Mouse (Mus musculus) neural tube, embryonic 15.5 days (tissue): Measurements from ENCODE around the gene Psmd9. TPM values are rescaled to one million over a fixed set of nuclear protein-coding genes. Genes with fewer than 3 reads are reported as not detected.

Experiments
- ATAC-seq: fragments of 200-750 bp; cut with Nextera tagmentation; 2 replicates; pipeline ENCODE4 v1.8.0; 2017; ENCODE audit warnings: mild to moderate bottlenecking, moderate TSS enrichment, moderate library complexity; ENCODE audit not compliant: low FRiP score
- H3K27ac ChIP-seq: fragments of 300-500 bp; sonication (generic); replicated peaks from 2 replicates; pipeline ENCODE4 v1.5.1; 2015; ENCODE audit warnings: mild to moderate bottlenecking, inconsistent platforms
- H3K27me3 ChIP-seq: fragments of 300-500 bp; sonication (generic); replicated peaks from 2 replicates; pipeline ENCODE4 v1.6.1; 2015; ENCODE audit warnings: inconsistent platforms
- H3K36me3 ChIP-seq: fragments of 300-500 bp; sonication (generic); 2 replicates; pipeline ENCODE4 v1.6.1; 2015; ENCODE audit warnings: inconsistent platforms
- H3K4me1 ChIP-seq: fragments of 300-500 bp; sonication (generic); 2 replicates; pipeline ENCODE4 v1.6.1; 2015; ENCODE audit warnings: inconsistent platforms
- H3K4me2 ChIP-seq: fragments of 300-500 bp; sonication (generic); 2 replicates; pipeline ENCODE4 v1.6.1; 2015; ENCODE audit warnings: inconsistent platforms, mild to moderate bottlenecking, moderate library complexity
- H3K4me3 ChIP-seq: fragments of 300-500 bp; sonication (generic); replicated peaks from 2 replicates; pipeline ENCODE4 v1.5.1; 2015; ENCODE audit warnings: mild to moderate bottlenecking, inconsistent platforms
- H3K9ac ChIP-seq: fragments of 300-500 bp; sonication (generic); replicated peaks from 2 replicates; pipeline ENCODE4 v1.6.1; 2015; ENCODE audit warnings: mild to moderate bottlenecking, inconsistent platforms
- H3K9me3 ChIP-seq: fragments of 300-500 bp; sonication (generic); replicated peaks from 2 replicates; pipeline ENCODE4 v1.6.1; 2016; ENCODE audit warnings: inconsistent platforms
- WGBS: fragments of 180-500 bp; shearing (Covaris S2); methylation state at CpG from one replicate; pipeline ENCODE4 v1.1.7; 2015; ENCODE audit warnings: mixed read lengths; 5-methylcytosine and 5-hydroxymethylcytosine counted together
- polyA plus RNA-seq: library from polyadenylated mRNA; unstranded; fragments of >200 nt; fragmentation: Nextera tagmentation; extraction: Ambion mirVana; gene quantifications from 2 replicates; pipeline ENCODE4 v1.2.1, GENCODE M21; 2015

The Psmd9 gene
- polyA plus RNA-seq, 1 experiment from 2014 or later, result 81.1 TPM

DNA sequence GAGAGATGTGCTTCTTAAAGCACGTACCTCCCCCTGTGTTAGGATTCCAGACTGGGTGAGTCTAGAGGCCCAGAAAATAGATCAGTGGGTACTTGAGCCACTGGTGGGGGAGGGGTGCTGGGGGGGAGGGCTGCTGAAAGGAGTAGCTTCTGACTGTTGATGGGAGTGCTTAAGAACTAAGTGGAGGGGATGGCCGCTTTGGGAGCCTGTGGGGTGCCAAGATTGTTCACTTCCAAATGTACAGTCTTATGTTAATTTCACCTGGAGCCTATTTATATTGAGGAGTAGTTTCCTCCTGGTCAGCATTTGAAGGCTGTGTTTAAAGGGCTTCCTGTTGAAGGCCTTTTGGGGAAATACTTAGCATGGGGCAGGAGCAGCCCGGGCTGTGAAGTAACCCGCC lies 11.2 kb upstream of the Psmd9 start:
- Histone ChIP-seq H3K27me3 (no peaks in the 10 kb centered on the region), H3K9ac (no peak overlapping the region)
- WGBS, result 92% methylated on average over 4 of the region's 4 CpGs

GRCm38 (mm10) chr5:123159446-123159845 lies 9.8 kb upstream of the Psmd9 start:
- no peak overlapping the region for H3K27ac ChIP-seq
- H3K9me3 ChIP-seq, result no peaks in the 10 kb centered on the region
- no peak overlapping the region for H3K9ac ChIP-seq
- no peaks in the 10 kb centered on the region for H3K27me3 ChIP-seq
- H3K4me1 ChIP-seq, result no peaks in the 10 kb centered on the region
- peaks cover 86% of the 10 kb centered on the region for H3K36me3 ChIP-seq
- no peak for ATAC-seq
- H3K4me3 ChIP-seq, result no peak overlapping the region
- no peak overlapping the region for H3K4me2 ChIP-seq
- 93% methylated on average over 4 of the region's 4 CpGs for WGBS

More for the DNA sequence above, 11.2 kb upstream of the Psmd9 start:
- Histone ChIP-seq H3K36me3 (peaks cover 84% of the 10 kb centered on the region), H3K9me3 (no peaks in the 10 kb centered on the region), H3K27ac (no peak overlapping the region), H3K4me1 (no peaks in the 10 kb centered on the region; the same call in 1 of the 2 replicates), H3K4me2 (no peak overlapping the region), H3K4me3 (no peak overlapping the region)
- ATAC-seq, result no peak

- 96% methylated on average over 15 of the region's 15 CpGs for WGBS
- H3K9ac ChIP-seq, result no peak overlapping the region
These were observed 9.3 kb upstream of the Psmd9 start for GRCm38 (mm10) chr5:123159866-123160265.

DNA sequence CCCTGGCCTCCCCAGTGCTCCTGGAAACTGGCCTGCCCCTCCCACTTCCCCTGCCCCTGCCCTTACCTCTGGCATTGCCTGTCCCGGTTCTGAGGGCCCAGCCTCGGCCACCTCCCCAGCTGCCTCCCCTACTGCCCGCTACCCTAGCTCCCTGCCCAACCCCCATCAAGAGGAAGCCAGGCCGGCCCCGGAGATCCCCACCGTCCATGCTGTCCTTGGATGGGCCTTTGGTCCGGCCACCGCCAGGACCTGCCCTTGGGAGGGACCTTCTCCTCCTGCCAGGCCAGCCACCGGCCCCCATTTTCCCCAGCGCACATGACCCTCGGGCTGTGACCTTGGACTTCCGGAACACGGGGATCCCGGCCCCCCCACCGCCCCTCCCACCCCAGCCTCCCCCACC lies 8.9 kb upstream of the Psmd9 start:
- no peak for ATAC-seq
- Histone ChIP-seq H3K27me3 (no peaks in the 10 kb centered on the region), H3K36me3 (peaks cover 83% of the 10 kb centered on the region), H3K4me2 (no peak overlapping the region), H3K9me3 (no peaks in the 10 kb centered on the region), H3K9ac (no peak overlapping the region), H3K27ac (no peak overlapping the region), H3K4me1 (no peaks in the 10 kb centered on the region), H3K4me3 (no peak overlapping the region)
- 95% methylated on average over 15 of the region's 15 CpGs for WGBS

More at GRCm38 (mm10) chr5:123159866-123160265, 9.3 kb upstream of the Psmd9 start:
- H3K4me2 ChIP-seq, result no peak overlapping the region
- no peak for ATAC-seq
- no peaks in the 10 kb centered on the region for H3K4me1 ChIP-seq
- H3K4me3 ChIP-seq, result no peak overlapping the region
- H3K27ac ChIP-seq, result no peak overlapping the region
- H3K9me3 ChIP-seq, result no peaks in the 10 kb centered on the region
- no peaks in the 10 kb centered on the region for H3K27me3 ChIP-seq
- peaks cover 85% of the 10 kb centered on the region for H3K36me3 ChIP-seq

GRCm38 (mm10) chr5:123162942-123163341 lies 6.3 kb upstream of the Psmd9 start:
- H3K36me3 ChIP-seq, result peaks cover 80% of the 10 kb centered on the region
- no peak for ATAC-seq
- no peaks in the 10 kb centered on the region for H3K9me3 ChIP-seq
- H3K27me3 ChIP-seq, result no peaks in the 10 kb centered on the region
- no peak overlapping the region for H3K4me3 ChIP-seq
- no peak overlapping the region for H3K9ac ChIP-seq
- WGBS, result 92% methylated on average over 9 of the region's 9 CpGs
- H3K4me1 ChIP-seq, result no peaks in the 10 kb centered on the region
- H3K4me2 ChIP-seq, result no peak overlapping the region
- no peak overlapping the region for H3K27ac ChIP-seq

- H3K4me1 ChIP-seq, result peaks cover 9% of the 10 kb centered on the region
- 83% methylated on average over 10 of the region's 10 CpGs for WGBS
- no peak overlapping the region for H3K27ac ChIP-seq
- no peaks in the 10 kb centered on the region for H3K9me3 ChIP-seq
- no peak overlapping the region for H3K4me2 ChIP-seq
- H3K36me3 ChIP-seq, result peaks cover 46% of the 10 kb centered on the region
- H3K4me3 ChIP-seq, result no peak overlapping the region
- ATAC-seq, result no peak
- no peaks in the 10 kb centered on the region for H3K27me3 ChIP-seq
- H3K9ac ChIP-seq, result no peak overlapping the region
These were observed 2.8 kb upstream of the Psmd9 start for GRCm38 (mm10) chr5:123166437-123166836.

DNA sequence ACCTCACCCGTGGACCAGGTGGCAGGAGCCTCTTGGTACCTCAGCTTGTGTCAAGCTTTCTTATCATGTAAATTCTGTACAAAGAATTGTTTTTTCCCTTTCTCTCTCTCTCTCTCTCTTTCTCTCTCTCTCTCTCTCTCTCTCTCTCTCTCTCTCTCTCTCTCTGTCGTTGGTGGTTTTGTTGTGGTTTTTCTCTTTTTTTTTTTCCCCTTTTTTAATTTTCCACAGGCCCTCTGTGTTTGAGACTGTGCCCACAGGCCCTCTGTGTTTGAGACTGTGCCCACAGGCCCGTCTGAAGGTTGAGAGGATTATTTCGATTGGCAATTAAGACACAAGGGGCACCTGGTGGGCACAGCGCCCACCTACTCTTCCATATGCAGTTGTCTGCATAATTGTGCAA lies 1.6 kb upstream of the Psmd9 start:
- H3K9me3 ChIP-seq, result no peaks in the 10 kb centered on the region
- 69% methylated on average over 5 of the region's 5 CpGs for WGBS
- peaks cover 36% of the 10 kb centered on the region for H3K36me3 ChIP-seq
- H3K27ac ChIP-seq, result no peak overlapping the region
- no peak overlapping the region for H3K4me2 ChIP-seq
- H3K4me1 ChIP-seq, result peaks cover 15% of the 10 kb centered on the region
- no peak overlapping the region for H3K4me3 ChIP-seq
- H3K9ac ChIP-seq, result no peak overlapping the region
- H3K27me3 ChIP-seq, result no peaks in the 10 kb centered on the region
- ATAC-seq, result no peak

DNA sequence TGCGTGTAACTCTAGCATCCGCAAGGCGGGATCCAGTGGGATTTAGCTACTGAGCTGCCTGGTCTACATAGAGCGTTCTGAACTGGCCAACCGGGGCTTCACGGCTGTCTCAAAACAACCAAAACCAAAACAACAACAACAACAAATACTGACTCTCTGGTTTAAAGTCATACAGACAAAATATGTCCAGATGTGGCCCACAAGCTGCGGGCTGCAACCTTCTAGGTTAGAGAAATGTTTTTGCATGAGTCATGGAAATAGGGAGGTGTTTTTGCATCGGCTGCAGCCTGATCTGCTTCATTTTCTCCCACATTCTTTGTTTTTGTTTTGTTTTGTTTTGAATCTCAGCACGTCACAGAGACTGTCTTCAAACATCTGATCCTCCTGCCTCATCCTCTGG lies 1.2 kb downstream of the Psmd9 start:
- no peaks in the 10 kb centered on the region for H3K9me3 ChIP-seq
- ATAC-seq, result no peak
- H3K4me3 ChIP-seq, result no peak overlapping the region
- peaks cover 14% of the 10 kb centered on the region for H3K36me3 ChIP-seq
- H3K4me1 ChIP-seq, result peaks cover 15% of the 10 kb centered on the region
- no peak overlapping the region for H3K4me2 ChIP-seq
- no peak overlapping the region for H3K9ac ChIP-seq
- WGBS, result 72% methylated on average over 9 of the region's 9 CpGs
- no peak overlapping the region for H3K27ac ChIP-seq
- no peaks in the 10 kb centered on the region for H3K27me3 ChIP-seq

DNA sequence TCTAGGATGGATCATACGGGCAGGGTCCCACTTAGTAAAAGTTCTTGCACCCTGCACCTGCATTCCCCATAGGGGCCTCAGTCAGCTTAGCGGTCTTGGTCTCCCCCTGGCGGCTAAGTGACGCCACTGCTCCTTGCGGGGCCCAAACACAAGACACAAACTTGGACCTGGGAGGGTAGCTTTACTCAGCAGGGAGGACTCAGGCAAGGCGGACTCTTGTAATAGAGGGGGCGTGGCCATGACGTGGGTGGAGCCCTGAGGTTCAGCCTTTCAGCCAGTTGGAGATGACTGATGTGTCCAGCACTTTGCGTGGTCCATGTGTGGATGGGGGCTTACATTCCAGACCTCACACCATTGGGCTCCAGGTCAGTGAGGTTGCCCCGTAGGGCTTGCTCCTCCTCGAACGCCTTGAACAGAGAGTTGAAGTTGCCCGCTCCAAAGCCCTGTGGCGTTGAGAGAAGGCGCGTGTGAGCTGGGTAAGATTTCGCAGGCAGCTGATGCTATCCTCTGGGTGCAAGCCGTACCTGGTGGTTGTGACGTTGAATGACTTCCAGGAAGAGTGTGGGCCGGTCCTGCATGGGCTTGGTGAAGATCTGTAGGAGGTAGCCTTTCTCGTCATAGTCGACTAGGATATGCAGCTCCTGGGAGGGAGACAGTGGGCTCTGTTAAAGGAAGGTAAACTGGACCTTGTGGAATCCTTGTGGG lies 2.6 kb downstream of the Psmd9 start:
- Histone ChIP-seq H3K27me3 (no peaks in the 10 kb centered on the region), H3K4me3 (no peak overlapping the region), H3K27ac (no peak overlapping the region), H3K9me3 (no peaks in the 10 kb centered on the region), H3K4me2 (peak overlapping the region; percentile 51), H3K4me1 (peaks cover 15% of the 10 kb centered on the region), H3K9ac (no peak overlapping the region), H3K36me3 (peaks cover 2% of the 10 kb centered on the region)
- peak; percentile 55; the same call in 1 of the 2 replicates for ATAC-seq
- 16% methylated on average over 22 of the region's 22 CpGs for WGBS

DNA sequence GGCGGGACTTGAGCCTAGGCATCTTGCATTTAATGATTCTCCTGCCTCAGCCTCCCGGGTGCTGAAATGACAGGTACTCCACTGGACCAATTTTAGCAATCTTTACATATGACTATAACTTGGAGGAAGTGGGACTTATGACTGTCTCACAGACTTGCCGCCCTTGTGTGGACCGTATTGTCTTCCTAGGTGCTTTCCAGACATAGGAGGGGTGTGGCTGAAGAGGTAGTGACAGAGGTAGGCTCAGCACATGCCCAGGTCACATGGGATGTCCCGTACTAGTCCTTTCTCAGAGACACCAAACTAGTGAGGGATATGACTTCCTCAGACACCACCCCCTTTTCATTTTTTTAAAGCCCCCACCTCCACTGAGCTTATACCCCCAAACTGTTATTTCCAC lies 9.6 kb downstream of the Psmd9 start:
- no peak overlapping the region for H3K9ac ChIP-seq
- WGBS, result 93% methylated on average over 5 of the region's 5 CpGs
- no peaks in the 10 kb centered on the region for H3K9me3 ChIP-seq
- H3K4me3 ChIP-seq, result no peak overlapping the region
- H3K4me2 ChIP-seq, result no peak overlapping the region
- no peak overlapping the region for H3K27ac ChIP-seq
- no peaks in the 10 kb centered on the region for H3K4me1 ChIP-seq
- H3K27me3 ChIP-seq, result no peaks in the 10 kb centered on the region
- H3K36me3 ChIP-seq, result no peaks in the 10 kb centered on the region
- ATAC-seq, result no peak

- Histone ChIP-seq H3K4me3 (no peak overlapping the region), H3K4me1 (no peaks in the 10 kb centered on the region), H3K27ac (no peak overlapping the region), H3K9me3 (no peaks in the 10 kb centered on the region), H3K9ac (no peak overlapping the region), H3K4me2 (no peak overlapping the region), H3K27me3 (no peaks in the 10 kb centered on the region), H3K36me3 (no peaks in the 10 kb centered on the region)
- no peak for ATAC-seq
- 95% methylated on average over 15 of the region's 15 CpGs for WGBS
These were observed 11.2 kb downstream of the Psmd9 start for GRCm38 (mm10) chr5:123180390-123180789.

GRCm38 (mm10) chr5:123181536-123181935 lies 12.3 kb downstream of the Psmd9 start:
- no peaks in the 10 kb centered on the region for H3K27me3 ChIP-seq
- no peak overlapping the region for H3K4me3 ChIP-seq
- H3K4me2 ChIP-seq, result no peak overlapping the region
- no peak overlapping the region for H3K27ac ChIP-seq
- no peaks in the 10 kb centered on the region for H3K4me1 ChIP-seq
- no peak overlapping the region for H3K9ac ChIP-seq
- 72% methylated on average over 6 of the region's 6 CpGs for WGBS
- H3K9me3 ChIP-seq, result no peaks in the 10 kb centered on the region
- no peak for ATAC-seq
- no peaks in the 10 kb centered on the region for H3K36me3 ChIP-seq
